Mouse (Mus musculus): ENCODE results near the gene Smarcd2. TPM values are rescaled to one million over a fixed set of nuclear protein-coding genes. Genes with fewer than 3 reads are reported as not detected.

Gene Smarcd2
- 12.4 and 13.7 TPM in 2 replicates for polyA plus RNA-seq (2015; fragmentation: Nextera tagmentation; extraction: Ambion mirVana)

GRCm38 (mm10) chr11:106272644-106273310, at the start of gene Smarcd2:
TSS of gene Smarcd2 (minus strand) at chr11:106272972.
- H3K4me3 ChIP-seq (replicated peaks; ENCODE audit: low read length): peak within 1 kb of the TSS; percentile 85
- under 1% methylated on average over 71 of the region's 72 CpGs for WGBS
- peak within 1 kb of the TSS; percentile 85 for H3K27ac ChIP-seq (ENCODE audit: low read length)
- peak within 1 kb of the TSS; percentile 77 for H3K4me2 ChIP-seq (ENCODE audit: low read length)
- H3K9me3 ChIP-seq (ENCODE audit: control insufficient read depth, low read length): no peaks in the 10 kb centered on the region
- peaks cover 35% of the 10 kb centered on the region for H3K4me1 ChIP-seq (replicated peaks; ENCODE audit: control insufficient read depth, insufficient read depth, low read length)
- ATAC-seq: peak; percentile 94
- peak within 1 kb of the TSS; percentile 90 for H3K9ac ChIP-seq (replicated peaks; ENCODE audit: low read depth, low read length)
- H3K27me3 ChIP-seq (replicated peaks; ENCODE audit: control insufficient read depth, insufficient read depth, low read length): no peaks in the 10 kb centered on the region
- no peaks in the 10 kb centered on the region for H3K36me3 ChIP-seq (ENCODE audit: control insufficient read depth, insufficient read depth)

- Histone ChIP-seq H3K4me1 (replicated peaks; ENCODE audit: control insufficient read depth, insufficient read depth, low read length) (no peaks in the 10 kb centered on the region), H3K9ac (replicated peaks; ENCODE audit: low read depth, low read length) (no peak overlapping the region), H3K9me3 (ENCODE audit: control insufficient read depth, low read length) (no peaks in the 10 kb centered on the region), H3K4me3 (replicated peaks; ENCODE audit: low read length) (no peak overlapping the region), H3K4me2 (ENCODE audit: low read length) (no peak overlapping the region), H3K36me3 (ENCODE audit: control insufficient read depth, insufficient read depth) (no peaks in the 10 kb centered on the region), H3K27ac (ENCODE audit: low read length) (no peak overlapping the region), H3K27me3 (replicated peaks; ENCODE audit: control insufficient read depth, insufficient read depth, low read length) (no peaks in the 10 kb centered on the region)
- no peak for ATAC-seq
- WGBS: 79% methylated on average over 21 of the region's 21 CpGs
These were observed 45.9 kb upstream of the Smarcd2 start for GRCm38 (mm10) chr11:106318406-106319366.

GRCm38 (mm10) chr11:106317801-106318200, 45.0 kb upstream of the Smarcd2 start:
- no peaks in the 10 kb centered on the region for H3K27me3 ChIP-seq (replicated peaks; ENCODE audit: control insufficient read depth, insufficient read depth, low read length)
- WGBS: 87% methylated on average over 7 of the region's 7 CpGs
- no peak overlapping the region for H3K27ac ChIP-seq (ENCODE audit: low read length)
- no peaks in the 10 kb centered on the region for H3K4me1 ChIP-seq (replicated peaks; ENCODE audit: control insufficient read depth, insufficient read depth, low read length)
- H3K9ac ChIP-seq (replicated peaks; ENCODE audit: low read depth, low read length): no peak overlapping the region
- no peak overlapping the region for H3K4me2 ChIP-seq (ENCODE audit: low read length)
- no peak overlapping the region for H3K4me3 ChIP-seq (replicated peaks; ENCODE audit: low read length)
- no peaks in the 10 kb centered on the region for H3K36me3 ChIP-seq (ENCODE audit: control insufficient read depth, insufficient read depth)
- ATAC-seq: no peak
- no peaks in the 10 kb centered on the region for H3K9me3 ChIP-seq (ENCODE audit: control insufficient read depth, low read length)

- Histone ChIP-seq H3K4me1 (replicated peaks; ENCODE audit: control insufficient read depth, insufficient read depth, low read length) (no peaks in the 10 kb centered on the region), H3K4me2 (ENCODE audit: low read length) (no peak overlapping the region), H3K9me3 (ENCODE audit: control insufficient read depth, low read length) (no peaks in the 10 kb centered on the region), H3K9ac (replicated peaks; ENCODE audit: low read depth, low read length) (no peak overlapping the region), H3K27me3 (replicated peaks; ENCODE audit: control insufficient read depth, insufficient read depth, low read length) (no peaks in the 10 kb centered on the region), H3K36me3 (ENCODE audit: control insufficient read depth, insufficient read depth) (no peaks in the 10 kb centered on the region), H3K27ac (ENCODE audit: low read length) (no peak overlapping the region), H3K4me3 (replicated peaks; ENCODE audit: low read length) (no peak overlapping the region)
- ATAC-seq: no peak
- WGBS: 90% methylated on average over 1 of the region's 1 CpGs
These were observed 43.6 kb upstream of the Smarcd2 start for GRCm38 (mm10) chr11:106316416-106316815.

- Histone ChIP-seq H3K27ac (ENCODE audit: low read length) (no peak within 1 kb of the TSS), H3K4me3 (replicated peaks; ENCODE audit: low read length) (no peak within 1 kb of the TSS), H3K9ac (replicated peaks; ENCODE audit: low read depth, low read length) (no peak within 1 kb of the TSS), H3K4me1 (replicated peaks; ENCODE audit: control insufficient read depth, insufficient read depth, low read length) (no peaks in the 10 kb centered on the region), H3K36me3 (ENCODE audit: control insufficient read depth, insufficient read depth) (no peaks in the 10 kb centered on the region), H3K9me3 (ENCODE audit: control insufficient read depth, low read length) (no peaks in the 10 kb centered on the region), H3K4me2 (ENCODE audit: low read length) (no peak within 1 kb of the TSS), H3K27me3 (replicated peaks; ENCODE audit: control insufficient read depth, insufficient read depth, low read length) (no peaks in the 10 kb centered on the region)
- 79% methylated on average over 9 of the region's 9 CpGs for WGBS
- ATAC-seq: no peak
These were observed 41.6 kb upstream of the Smarcd2 start, which contains the start of gene Cd79b for GRCm38 (mm10) chr11:106314333-106314812. TSS of gene Cd79b (minus strand) at chr11:106314762.

GRCm38 (mm10) chr11:106313533-106313932, 40.8 kb upstream of the Smarcd2 start:
- 86% methylated on average over 5 of the region's 5 CpGs for WGBS
- H3K4me3 ChIP-seq (replicated peaks; ENCODE audit: low read length): no peak overlapping the region
- no peak overlapping the region for H3K27ac ChIP-seq (ENCODE audit: low read length)
- H3K27me3 ChIP-seq (replicated peaks; ENCODE audit: control insufficient read depth, insufficient read depth, low read length): no peaks in the 10 kb centered on the region
- no peaks in the 10 kb centered on the region for H3K36me3 ChIP-seq (ENCODE audit: control insufficient read depth, insufficient read depth)
- no peaks in the 10 kb centered on the region for H3K9me3 ChIP-seq (ENCODE audit: control insufficient read depth, low read length)
- H3K4me2 ChIP-seq (ENCODE audit: low read length): no peak overlapping the region
- H3K4me1 ChIP-seq (replicated peaks; ENCODE audit: control insufficient read depth, insufficient read depth, low read length): no peaks in the 10 kb centered on the region
- H3K9ac ChIP-seq (replicated peaks; ENCODE audit: low read depth, low read length): no peak overlapping the region
- no peak for ATAC-seq

GRCm38 (mm10) chr11:106310123-106310522, 37.4 kb upstream of the Smarcd2 start:
- H3K36me3 ChIP-seq (ENCODE audit: control insufficient read depth, insufficient read depth): no peaks in the 10 kb centered on the region
- no peak overlapping the region for H3K9ac ChIP-seq (replicated peaks; ENCODE audit: low read depth, low read length)
- WGBS: 69% methylated on average over 5 of the region's 5 CpGs
- no peak for ATAC-seq
- H3K4me3 ChIP-seq (replicated peaks; ENCODE audit: low read length): no peak overlapping the region
- H3K9me3 ChIP-seq (ENCODE audit: control insufficient read depth, low read length): no peaks in the 10 kb centered on the region
- H3K27ac ChIP-seq (ENCODE audit: low read length): no peak overlapping the region
- H3K4me1 ChIP-seq (replicated peaks; ENCODE audit: control insufficient read depth, insufficient read depth, low read length): no peaks in the 10 kb centered on the region
- no peak overlapping the region for H3K4me2 ChIP-seq (ENCODE audit: low read length)
- no peaks in the 10 kb centered on the region for H3K27me3 ChIP-seq (replicated peaks; ENCODE audit: control insufficient read depth, insufficient read depth, low read length)

GRCm38 (mm10) chr11:106308162-106308561, 35.4 kb upstream of the Smarcd2 start:
- no peak for ATAC-seq
- Histone ChIP-seq H3K9ac (replicated peaks; ENCODE audit: low read depth, low read length) (no peak overlapping the region), H3K4me1 (replicated peaks; ENCODE audit: control insufficient read depth, insufficient read depth, low read length) (no peaks in the 10 kb centered on the region), H3K27ac (ENCODE audit: low read length) (no peak overlapping the region), H3K4me2 (ENCODE audit: low read length) (no peak overlapping the region), H3K27me3 (replicated peaks; ENCODE audit: control insufficient read depth, insufficient read depth, low read length) (no peaks in the 10 kb centered on the region), H3K36me3 (ENCODE audit: control insufficient read depth, insufficient read depth) (no peaks in the 10 kb centered on the region), H3K4me3 (replicated peaks; ENCODE audit: low read length) (no peak overlapping the region), H3K9me3 (ENCODE audit: control insufficient read depth, low read length) (no peaks in the 10 kb centered on the region)
- WGBS: 91% methylated on average over 11 of the region's 11 CpGs

- H3K4me1 ChIP-seq (replicated peaks; ENCODE audit: control insufficient read depth, insufficient read depth, low read length): no peaks in the 10 kb centered on the region
- no peak overlapping the region for H3K27ac ChIP-seq (ENCODE audit: low read length)
- H3K27me3 ChIP-seq (replicated peaks; ENCODE audit: control insufficient read depth, insufficient read depth, low read length): no peaks in the 10 kb centered on the region
- no peak for ATAC-seq
- H3K9me3 ChIP-seq (ENCODE audit: control insufficient read depth, low read length): no peaks in the 10 kb centered on the region
- H3K36me3 ChIP-seq (ENCODE audit: control insufficient read depth, insufficient read depth): no peaks in the 10 kb centered on the region
- 70% methylated on average over 5 of the region's 5 CpGs for WGBS
- H3K9ac ChIP-seq (replicated peaks; ENCODE audit: low read depth, low read length): no peak overlapping the region
- no peak overlapping the region for H3K4me3 ChIP-seq (replicated peaks; ENCODE audit: low read length)
- H3K4me2 ChIP-seq (ENCODE audit: low read length): no peak overlapping the region
These were observed 34.7 kb upstream of the Smarcd2 start for GRCm38 (mm10) chr11:106307432-106307831.
